Mouse (Mus musculus) liver, embryonic 14 days (tissue): ENCODE measurements around the gene Ift52. TPM values are rescaled to one million over a fixed set of nuclear protein-coding genes. Genes with fewer than 3 reads are reported as not detected.

Experiments used
- polyA plus RNA-seq: library from polyadenylated mRNA; depleted of rRNA; stranded (reverse); fragments of >200 nt; gene quantifications from 2 replicates; pipeline ENCODE4 v1.2.3, GENCODE M21; 2012; rRNA removed

Ift52 gene
- polyA plus RNA-seq, result 10.9 and 12.1 TPM in 2 replicates

DNA sequence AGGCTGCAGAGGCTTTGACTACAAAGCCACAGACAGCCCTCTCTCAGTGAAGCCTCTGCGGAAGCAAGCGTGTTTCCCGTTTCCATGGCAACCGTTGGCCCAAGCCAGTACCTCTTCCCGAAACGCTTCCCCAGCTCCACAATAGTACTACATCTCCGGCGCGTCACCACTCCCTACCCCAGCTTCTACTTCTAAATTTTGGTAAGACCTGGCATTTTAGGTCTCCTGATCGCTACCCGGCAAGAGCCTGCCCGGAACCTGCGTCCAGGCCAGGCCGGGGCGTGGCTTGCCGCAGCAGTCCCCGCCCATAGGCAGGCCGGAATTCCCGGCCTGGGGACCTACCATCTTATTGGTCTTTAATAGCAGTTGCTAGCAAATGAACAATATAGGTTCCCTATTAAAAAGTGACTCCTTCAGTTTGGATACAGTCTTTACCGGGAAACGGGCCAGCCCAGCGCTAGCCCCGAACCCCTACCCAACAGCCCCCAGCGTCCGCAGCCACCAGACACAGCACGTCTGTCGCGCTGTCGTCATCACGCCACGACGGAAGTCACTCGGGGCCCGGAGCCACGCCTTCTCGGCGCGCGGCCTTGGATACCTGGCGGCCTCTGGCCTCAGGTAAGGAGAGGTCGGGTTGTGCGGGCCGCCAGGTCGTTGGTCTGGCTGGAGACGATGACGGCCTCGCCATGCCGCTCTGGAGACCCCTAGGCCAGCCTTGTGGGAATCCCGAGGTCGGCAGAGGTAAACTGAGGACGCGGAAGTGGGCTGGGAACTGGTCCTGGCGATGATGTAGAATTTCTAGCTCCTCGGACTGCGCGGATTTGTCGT is at the start of gene Ift52:
Gene Ift52, plus strand, starts transcription at position 439 of the 828 bp plus-strand sequence.

GRCm38 (mm10) chr2:162987218-162987617 is 29.9 kb upstream of the Ift52 start, which contains the start of gene Sgk2:
Sgk2 (plus strand) TSS chr2:162987330.

GRCm38 (mm10) chr2:163054335-163054840 is 37.2 kb downstream of the Ift52 start, which contains the start of gene Mybl2:
Mybl2 (plus strand) TSS chr2:163054687.

GRCm38 (mm10) chr2:163087728-163088127 is 70.6 kb downstream of the Ift52 start, which contains the start of gene Gtsf1l:
Gtsf1l (minus strand) TSS chr2:163087855.

Other genes with a start within 250 kb of the Ift52 start
- 117 and 129 TPM in 2 replicates for gene Srsf6, start 85.8 kb upstream of the Ift52 start, polyA plus RNA-seq
- gene L3mbtl1, start 73.9 kb upstream of the Ift52 start, polyA plus RNA-seq, result 0.09 and 0.10 TPM in 2 replicates
- 1.7 and 2.2 TPM in 2 replicates for gene Sgk2, start 30.0 kb upstream of the Ift52 start, polyA plus RNA-seq
- gene Mybl2, start 37.3 kb downstream of the Ift52 start, polyA plus RNA-seq, result 30.3 and 35.9 TPM in 2 replicates
- not detected in 2 replicates for gene Gtsf1l, start 70.5 kb downstream of the Ift52 start, polyA plus RNA-seq
- 0.70 and 0.76 TPM in 2 replicates for gene Tox2, start 185.8 kb downstream of the Ift52 start, polyA plus RNA-seq